Mouse (Mus musculus) intestine, embryonic 14.5 days (tissue): ENCODE measurements around the gene Mfsd5. TPM values are rescaled to one million over a fixed set of nuclear protein-coding genes. Genes with fewer than 3 reads are reported as not detected.

ENCODE experiments used
- ATAC-seq: fragments of 200-750 bp; cut with Nextera tagmentation; replicated peaks from 2 replicates; pipeline ENCODE4 v1.8.0; 2017; ENCODE audit warnings: low read depth, moderate number of reproducible peaks, moderate TSS enrichment, moderate library complexity; ENCODE audit not compliant: low FRiP score, low TSS enrichment
- DNase-seq: peaks from one replicate; pipeline ENCODE4 v3.0.0-alpha.2; 2018; ENCODE audit warnings: low spot score
- H3K27ac ChIP-seq: fragments of 300-500 bp; sonication (generic); 2 replicates; pipeline ENCODE4 v1.5.1; 2014; ENCODE audit warnings: low read depth, mild to moderate bottlenecking, control low read depth
- H3K27me3 ChIP-seq: fragments of 300-500 bp; sonication (generic); replicated peaks from 2 replicates; pipeline ENCODE4 v1.6.1; 2014; ENCODE audit warnings: low read length, control low read depth; ENCODE audit not compliant: control insufficient read depth, insufficient read depth
- H3K36me3 ChIP-seq: fragments of 300-500 bp; sonication (generic); 2 replicates; pipeline ENCODE4 v1.6.1; 2014; ENCODE audit warnings: low read length, control low read depth; ENCODE audit not compliant: control insufficient read depth, insufficient read depth
- H3K4me1 ChIP-seq: fragments of 300-500 bp; sonication (generic); replicated peaks from 2 replicates; pipeline ENCODE4 v1.6.1; 2014; ENCODE audit warnings: low read length, control low read depth, mixed read lengths; ENCODE audit not compliant: control insufficient read depth, insufficient read depth
- H3K4me2 ChIP-seq: fragments of 300-500 bp; sonication (generic); 2 replicates; pipeline ENCODE4 v1.6.1; 2014; ENCODE audit warnings: low read length
- H3K4me3 ChIP-seq: fragments of 300-500 bp; sonication (generic); 2 replicates; pipeline ENCODE4 v1.5.1; 2014; ENCODE audit warnings: low read depth, low read length, control low read depth, mixed read lengths
- H3K9ac ChIP-seq: fragments of 300-500 bp; sonication (generic); 2 replicates; pipeline ENCODE4 v1.6.1; 2014; ENCODE audit warnings: mild to moderate bottlenecking, low read length
- H3K9me3 ChIP-seq: fragments of 300-500 bp; sonication (generic); 2 replicates; pipeline ENCODE4 v1.6.1; 2016; ENCODE audit warnings: low read length, control low read depth; ENCODE audit not compliant: control insufficient read depth
- WGBS: fragments of 180-500 bp; shearing (Covaris S2); extraction: QIAGEN DNeasy Blood & Tissue Kit; methylation state at CpG from one replicate; pipeline ENCODE4 v1.1.7; 2014; 5-methylcytosine and 5-hydroxymethylcytosine counted together
- polyA plus RNA-seq: library from polyadenylated mRNA; unstranded; fragments of >200 nt; fragmentation: Nextera tagmentation; extraction: Ambion mirVana; gene quantifications from 2 replicates; pipeline ENCODE4 v1.2.1, GENCODE M21; 2014

Mfsd5 gene
- polyA plus RNA-seq, 1 experiment from 2014 or later: 67.1 TPM

DNA sequence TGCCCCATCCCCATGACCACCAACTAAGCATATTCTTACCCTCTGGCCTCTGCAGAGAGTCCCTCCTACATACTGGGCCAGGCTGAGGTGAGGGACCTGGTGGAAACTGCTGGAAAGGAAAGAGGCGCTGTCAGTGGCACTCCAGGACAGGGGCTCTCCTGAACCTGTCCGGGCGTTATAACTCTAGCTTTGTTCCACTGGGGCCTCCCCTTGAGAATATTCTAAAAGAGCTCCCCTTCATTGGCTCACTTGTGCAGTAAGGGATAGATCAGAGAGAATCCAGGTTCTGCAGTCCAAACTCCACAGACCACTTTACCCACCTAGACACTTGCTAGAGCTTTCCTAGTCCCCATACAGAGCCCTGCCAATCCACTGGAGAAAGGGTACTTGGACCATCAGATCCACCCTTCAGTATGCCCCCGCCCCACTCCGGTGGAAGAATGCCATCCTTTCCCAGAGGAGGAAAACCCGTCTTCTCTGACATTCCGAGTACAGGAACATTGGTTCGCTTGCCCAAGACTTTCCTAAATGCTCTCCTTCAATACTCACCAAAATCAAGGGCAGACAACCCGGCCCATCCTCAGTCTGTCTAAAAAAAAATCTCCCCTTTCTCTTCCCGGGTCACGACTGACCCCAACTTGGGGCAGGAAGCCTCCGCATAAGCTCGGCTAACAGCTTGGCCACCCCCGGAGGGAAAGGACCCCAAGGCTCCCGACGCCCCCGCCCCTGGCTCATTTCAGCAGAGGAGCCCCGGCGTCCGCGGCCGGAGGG, 22.6 kb upstream of the Mfsd5 start:
- WGBS: 10% methylated on average over 22 of the region's 22 CpGs
- Histone ChIP-seq H3K27ac (no peak overlapping the region), H3K36me3 (no peaks in the 10 kb centered on the region)

DNA sequence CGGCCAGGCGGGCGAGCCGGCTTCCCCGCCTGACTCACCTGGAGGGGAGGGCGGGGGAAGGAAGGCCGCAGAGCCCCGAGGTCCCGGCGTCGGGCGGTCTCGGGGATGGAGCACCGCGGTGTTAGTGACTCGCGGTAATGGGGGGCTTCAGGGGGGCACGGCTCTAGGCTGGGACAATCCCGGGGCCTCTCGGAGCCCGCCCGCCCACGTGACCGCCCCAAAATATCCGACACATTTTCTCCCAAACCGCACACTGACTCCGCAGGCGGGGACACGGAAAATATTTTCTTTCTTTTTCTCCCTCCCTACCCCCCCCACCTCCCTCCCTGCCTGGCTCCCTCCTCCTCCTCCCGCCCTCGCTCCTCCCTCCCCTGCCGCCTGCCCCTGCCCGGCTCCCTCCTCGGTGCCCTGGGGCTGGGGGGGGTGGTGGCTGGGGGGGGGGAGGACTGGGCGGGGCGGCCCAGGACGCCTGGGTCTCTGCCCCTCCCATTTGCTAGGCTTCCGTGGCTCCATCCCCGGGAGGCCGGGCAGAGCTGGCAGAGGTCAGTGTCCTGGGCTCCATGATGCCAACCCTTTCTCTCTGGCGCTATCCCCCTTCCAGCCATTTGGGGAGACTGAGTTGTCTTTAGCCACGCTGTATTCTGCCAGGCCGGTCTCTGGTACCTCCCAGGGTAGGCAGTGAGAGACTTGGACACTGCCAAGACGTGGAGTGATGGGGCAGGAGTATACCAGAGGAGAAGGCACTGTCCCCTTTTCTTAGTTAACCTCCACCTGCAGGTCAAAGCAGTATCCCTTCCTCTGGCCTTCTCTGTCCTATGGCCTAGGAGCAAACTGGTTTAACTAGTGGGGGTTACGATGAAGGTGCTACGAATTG, 21.8 kb upstream of the Mfsd5 start, which contains the start of gene Rarg:
Rarg (minus strand) TSS at position 316 of the 874 bp plus-strand sequence.
- Histone ChIP-seq H3K4me1 (peaks cover 19% of the 10 kb centered on the region), H3K36me3 (no peaks in the 10 kb centered on the region), H3K27ac (no peak within 1 kb of the TSS; the same call in 1 of the 2 replicates), H3K4me3 (peak within 1 kb of the TSS; percentile 47), H3K9me3 (no peaks in the 10 kb centered on the region), H3K9ac (peak within 1 kb of the TSS; percentile 33), H3K4me2 (peak within 1 kb of the TSS; percentile 95), H3K27me3 (peaks cover 4% of the 10 kb centered on the region; the same call in 1 of the 2 replicates)
- DNase-seq: peak; percentile 77
- under 1% methylated on average over 40 of the region's 46 CpGs for WGBS
- peak; percentile 40; the same call in 1 of the 2 replicates for ATAC-seq

More for the DNA sequence above, 22.6 kb upstream of the Mfsd5 start:
- Histone ChIP-seq H3K27me3 (peaks cover 4% of the 10 kb centered on the region; the same call in 1 of the 2 replicates), H3K4me3 (peak overlapping the region; percentile 47), H3K4me2 (peak overlapping the region; percentile 95), H3K4me1 (peaks cover 19% of the 10 kb centered on the region), H3K9me3 (no peaks in the 10 kb centered on the region), H3K9ac (peak overlapping the region; percentile 33)
- DNase-seq: no peak
- ATAC-seq: no peak

DNA sequence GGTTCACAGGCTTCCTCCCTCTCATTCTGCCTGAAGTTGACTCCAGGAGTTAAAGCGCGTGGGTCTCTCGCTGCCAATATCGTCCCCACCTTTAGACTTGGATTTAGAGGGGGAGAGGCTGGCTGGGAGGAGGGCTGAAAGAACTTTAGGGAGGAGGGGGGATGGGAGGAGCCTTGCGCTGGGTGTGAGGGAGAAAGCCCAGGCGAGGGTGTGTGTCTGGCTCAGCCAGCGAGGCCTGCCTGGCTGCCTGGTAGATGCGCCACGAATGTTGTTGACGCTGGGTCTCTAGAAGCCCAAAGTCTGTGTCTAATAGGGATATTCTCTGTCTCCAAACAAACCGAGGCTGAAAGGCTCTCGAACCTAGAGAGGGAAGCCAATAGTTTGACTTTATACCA, 21.2 kb upstream of the Mfsd5 start:
- DNase-seq: no peak
- peak overlapping the region; percentile 47 for H3K4me3 ChIP-seq
- H3K36me3 ChIP-seq: no peaks in the 10 kb centered on the region
- H3K4me2 ChIP-seq: peak overlapping the region; percentile 95
- WGBS: 14% methylated on average over 12 of the region's 12 CpGs
- H3K27me3 ChIP-seq: peaks cover 4% of the 10 kb centered on the region; the same call in 1 of the 2 replicates
- no peaks in the 10 kb centered on the region for H3K9me3 ChIP-seq
- no peak overlapping the region; the same call in 1 of the 2 replicates for H3K9ac ChIP-seq
- no peak for ATAC-seq
- peaks cover 19% of the 10 kb centered on the region for H3K4me1 ChIP-seq
- no peak overlapping the region; the same call in 1 of the 2 replicates for H3K27ac ChIP-seq

DNA sequence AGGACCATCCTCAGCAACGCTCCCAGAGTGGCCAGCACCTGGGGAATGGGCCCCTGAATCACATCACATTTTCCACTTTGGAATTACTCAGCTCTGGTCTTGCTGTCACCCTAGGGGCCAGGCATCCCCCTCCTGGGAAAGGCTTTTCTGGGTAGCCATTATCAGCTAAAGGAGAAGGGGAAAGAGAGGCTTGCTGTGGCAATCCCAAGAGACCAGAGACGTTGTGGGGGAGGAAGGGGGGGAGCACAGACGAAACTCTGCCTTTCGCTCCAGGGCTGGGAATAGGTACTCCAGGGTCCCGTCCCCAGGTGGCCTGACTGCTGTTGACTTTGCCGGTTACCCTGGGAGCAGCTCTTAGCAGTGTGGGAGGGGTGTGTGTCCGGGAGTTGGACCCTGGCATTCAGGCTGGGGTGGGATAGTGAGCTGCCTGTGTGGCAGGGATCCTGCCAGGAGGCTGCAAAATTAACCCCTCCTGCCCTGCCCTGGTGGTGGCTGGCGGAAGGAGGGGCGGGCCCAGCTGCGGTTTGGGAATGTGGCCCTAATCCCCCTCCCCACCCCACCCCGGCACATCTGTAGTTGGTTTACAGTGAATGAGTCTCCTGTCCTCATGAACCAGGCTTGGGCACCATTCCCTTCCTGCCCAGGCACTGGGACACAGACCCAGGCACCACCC, 20.5 kb upstream of the Mfsd5 start:
- Histone ChIP-seq H3K36me3 (no peaks in the 10 kb centered on the region), H3K4me3 (no peak overlapping the region), H3K27me3 (peaks cover 4% of the 10 kb centered on the region; the same call in 1 of the 2 replicates), H3K9ac (no peak overlapping the region), H3K4me1 (peaks cover 19% of the 10 kb centered on the region), H3K27ac (no peak overlapping the region; the same call in 1 of the 2 replicates), H3K4me2 (no peak overlapping the region; the same call in 1 of the 2 replicates), H3K9me3 (no peaks in the 10 kb centered on the region)
- 24% methylated on average over 11 of the region's 11 CpGs for WGBS
- DNase-seq (no peak), ATAC-seq (peak; percentile 40)

DNA sequence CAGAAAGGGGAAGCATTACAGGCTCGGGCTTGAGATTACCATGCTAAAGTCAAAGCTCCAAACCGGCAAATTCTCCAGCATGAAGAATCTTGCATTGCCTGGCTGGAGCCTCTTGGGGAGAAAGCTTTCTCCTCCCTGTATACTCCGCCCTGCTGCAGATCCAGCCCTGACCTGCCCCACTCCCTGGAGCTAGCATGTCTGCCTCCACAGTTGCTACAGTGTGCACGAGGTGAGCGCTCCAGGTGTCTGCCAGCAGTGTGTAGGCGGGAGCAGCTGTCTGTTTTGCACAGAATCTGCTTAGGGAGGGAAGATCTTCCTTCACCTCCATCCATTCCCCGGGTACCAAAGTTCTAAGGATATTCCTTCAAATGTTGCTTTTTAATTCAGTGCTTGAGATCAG, 16.7 kb upstream of the Mfsd5 start:
- ATAC-seq: no peak

DNA sequence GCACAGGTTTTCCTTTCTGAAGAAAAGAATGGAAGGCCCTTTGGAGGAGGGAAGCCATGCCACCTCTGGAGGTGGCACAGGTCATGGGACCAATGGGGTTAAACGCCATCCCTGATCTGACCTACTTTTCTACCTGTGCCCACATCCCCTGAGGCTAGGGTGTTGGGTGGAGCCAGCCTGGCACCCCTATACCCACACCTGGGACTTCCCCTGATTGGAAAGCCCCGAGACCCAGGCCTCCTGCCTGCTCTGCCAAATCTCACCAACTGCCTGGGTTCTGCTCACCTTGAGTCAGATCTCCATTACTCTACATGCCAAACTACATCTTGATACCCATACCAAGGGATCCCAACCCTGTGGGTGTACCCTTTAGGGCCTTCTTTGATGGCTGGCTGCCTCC, 16.2 kb upstream of the Mfsd5 start:
- no peaks in the 10 kb centered on the region for H3K9me3 ChIP-seq
- no peak for ATAC-seq
- H3K27me3 ChIP-seq: no peaks in the 10 kb centered on the region
- peaks cover 8% of the 10 kb centered on the region for H3K4me1 ChIP-seq
- H3K36me3 ChIP-seq: no peaks in the 10 kb centered on the region
- no peak overlapping the region for H3K9ac ChIP-seq
- WGBS: 81% methylated on average over 2 of the region's 2 CpGs
- no peak overlapping the region for H3K27ac ChIP-seq
- no peak for DNase-seq
- H3K4me2 ChIP-seq: no peak overlapping the region
- no peak overlapping the region for H3K4me3 ChIP-seq

More for the DNA sequence above, 16.7 kb upstream of the Mfsd5 start:
- no peak for DNase-seq
- Histone ChIP-seq H3K9me3 (no peaks in the 10 kb centered on the region), H3K27ac (no peak overlapping the region), H3K9ac (no peak overlapping the region), H3K4me2 (no peak overlapping the region), H3K27me3 (peaks cover 2% of the 10 kb centered on the region; the same call in 1 of the 2 replicates), H3K36me3 (no peaks in the 10 kb centered on the region), H3K4me3 (no peak overlapping the region), H3K4me1 (peaks cover 13% of the 10 kb centered on the region)
- 47% methylated on average over 7 of the region's 7 CpGs for WGBS

DNA sequence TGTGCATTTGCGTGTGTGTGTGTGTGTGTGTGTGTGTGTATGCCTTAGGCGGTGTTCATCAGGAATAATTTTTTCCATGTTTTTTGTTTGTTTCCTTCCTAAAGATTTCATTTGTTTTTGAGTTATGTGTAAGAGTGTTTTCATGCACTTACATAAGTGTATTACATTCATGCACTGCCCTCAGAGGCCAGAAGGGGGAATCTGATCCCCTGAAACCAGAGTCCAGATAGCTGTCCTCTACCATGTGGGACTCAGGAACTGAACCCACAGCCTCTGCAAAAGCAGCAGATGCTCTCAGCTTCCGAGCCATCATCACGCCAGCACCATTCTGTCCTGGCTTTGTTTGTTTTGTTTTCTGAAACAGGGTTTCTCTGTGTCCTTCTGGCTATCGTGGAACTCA, 13.7 kb upstream of the Mfsd5 start:
- Histone ChIP-seq H3K4me1 (peaks cover under 1% of the 10 kb centered on the region; the same call in 1 of the 2 replicates), H3K27me3 (no peaks in the 10 kb centered on the region), H3K4me2 (no peak overlapping the region), H3K36me3 (no peaks in the 10 kb centered on the region), H3K9me3 (no peaks in the 10 kb centered on the region), H3K4me3 (no peak overlapping the region), H3K27ac (no peak overlapping the region), H3K9ac (no peak overlapping the region)
- no peak for ATAC-seq
- no peak for DNase-seq
- 84% methylated on average over 5 of the region's 5 CpGs for WGBS
